Mouse (Mus musculus) adrenal gland (tissue): Measurements from ENCODE around the gene Adamtsl5.

Source experiments
- intact Hi-C: fragments of 180-260 bp; cut with DNase I; formaldehyde crosslinking; loops from one replicate; pipeline ENCODE4 v1.15.1; 2025
- long read RNA-seq, 2 experiments: library from polyadenylated mRNA; unstranded; transcript quantifications; one replicate each; pipeline ENCODE4 v2.0.0; 2020; ENCODE audit warnings: borderline replicate concordance in 1 of 2; ENCODE audit not compliant: insufficient replicate concordance in 1 of 2

Adamtsl5 gene
- long read RNA-seq, experiment 1: 0 reads
- long read RNA-seq, experiment 2, partial matches to known transcripts: 2 of 3 reads
- long read RNA-seq, experiment 2, other reads (novel, unspliced or antisense): 1 of 3 reads

- intact Hi-C loops: loop anchor here (2.0 kb wide), 1 partner anchor 54 kb away; the partner anchor contains the start of gene Apc2
These were observed at the start of gene Adamtsl5 for GRCm38 (mm10) chr10:80348244-80348781. Adamtsl5 (minus strand) TSS chr10:80348412.

GRCm38 (mm10) chr10:80397524-80398173 lies 49.4 kb upstream of the Adamtsl5 start:
- intact Hi-C loops: loop anchor here (5.0 kb wide), 1 partner anchor 35 kb away; the partner anchor contains the start of gene Tcf3

- intact Hi-C loops: loop anchor here (5.0 kb wide), 1 partner anchor 35 kb away; the partner anchor contains the start of gene Tcf3
These were observed 48.8 kb upstream of the Adamtsl5 start for GRCm38 (mm10) chr10:80396822-80397523.

- intact Hi-C loops: loop anchor here (5.0 kb wide), 1 partner anchor 37 kb away; the partner anchor contains the start of gene Tcf3
These were observed 46.9 kb upstream of the Adamtsl5 start for GRCm38 (mm10) chr10:80395025-80395627.

GRCm38 (mm10) chr10:80392687-80393086 lies 44.5 kb upstream of the Adamtsl5 start:
- intact Hi-C loops: no loop called here

GRCm38 (mm10) chr10:80390697-80391096 lies 42.5 kb upstream of the Adamtsl5 start:
- intact Hi-C loops: no loop called here

GRCm38 (mm10) chr10:80389185-80389708 lies 41.0 kb upstream of the Adamtsl5 start:
- intact Hi-C loops: no loop called here

GRCm38 (mm10) chr10:80388731-80389130 lies 40.5 kb upstream of the Adamtsl5 start:
- intact Hi-C loops: no loop called here

- intact Hi-C loops: no loop called here
These were observed 39.3 kb upstream of the Adamtsl5 start, which contains the start of gene Mex3d for GRCm38 (mm10) chr10:80387522-80387959. Mex3d (minus strand) TSS chr10:80387659.

GRCm38 (mm10) chr10:80386735-80387471 lies 38.7 kb upstream of the Adamtsl5 start:
- intact Hi-C loops: no loop called here

- intact Hi-C loops: no loop called here
These were observed 37.9 kb upstream of the Adamtsl5 start for GRCm38 (mm10) chr10:80385811-80386734.

GRCm38 (mm10) chr10:80385310-80385709 lies 37.1 kb upstream of the Adamtsl5 start:
- intact Hi-C loops: no loop called here

GRCm38 (mm10) chr10:80384709-80385108 lies 36.5 kb upstream of the Adamtsl5 start:
- intact Hi-C loops: no loop called here

- intact Hi-C loops: no loop called here
These were observed 36.0 kb upstream of the Adamtsl5 start for GRCm38 (mm10) chr10:80384115-80384639.

- intact Hi-C loops: no loop called here
These were observed 35.2 kb upstream of the Adamtsl5 start for GRCm38 (mm10) chr10:80383431-80383830.

GRCm38 (mm10) chr10:80382641-80383365 lies 34.6 kb upstream of the Adamtsl5 start:
- intact Hi-C loops: no loop called here

- intact Hi-C loops: loop anchor here (5.0 kb wide), 3 partner anchors 55 to 180 kb away; partner anchors contain the start of gene Tcf3
These were observed 29.5 kb upstream of the Adamtsl5 start for GRCm38 (mm10) chr10:80377716-80378115.

- intact Hi-C loops: loop anchor here (5.0 kb wide), 3 partner anchors 56 to 181 kb away; partner anchors contain the start of gene Tcf3
These were observed 27.9 kb upstream of the Adamtsl5 start for GRCm38 (mm10) chr10:80376160-80376559.
